Mouse (Mus musculus) retina, embryonic 14.5 days (tissue): ENCODE measurements around the gene Ppme1.

Source experiments
- DNase-seq: peaks from one replicate; pipeline ENCODE4 v3.0.0-alpha.2; 2015; ENCODE audit warnings: low spot score

Ppme1 gene

GRCm38 (mm10) chr7:100371495-100372451 lies at the start of gene Ppme1, which contains the start of gene C2cd3:
Ppme1 (minus strand) TSS chr7:100372307.
C2cd3 (plus strand) TSS chr7:100372233.
- DNase-seq: peak; percentile 99

DNA sequence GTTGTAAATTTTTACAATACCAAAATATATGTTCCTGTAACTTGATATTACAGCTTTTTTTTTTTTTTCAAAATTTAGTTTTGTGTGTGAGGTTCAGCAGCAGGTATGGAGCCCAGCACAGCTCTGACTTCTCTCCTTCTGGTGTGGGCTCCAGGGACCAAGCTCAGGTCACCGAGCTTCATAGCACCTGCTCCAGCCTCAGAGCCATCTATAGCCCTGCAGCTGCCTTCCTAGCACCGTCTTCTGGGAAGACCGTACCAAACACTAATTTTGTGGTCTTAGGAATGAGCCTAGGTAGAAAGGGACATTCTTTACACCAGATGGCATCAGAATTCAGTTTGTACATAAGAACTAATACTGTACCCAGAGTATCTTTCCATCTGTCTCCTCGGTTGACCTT lies 36.6 kb upstream of the Ppme1 start:
- DNase-seq: no peak

DNA sequence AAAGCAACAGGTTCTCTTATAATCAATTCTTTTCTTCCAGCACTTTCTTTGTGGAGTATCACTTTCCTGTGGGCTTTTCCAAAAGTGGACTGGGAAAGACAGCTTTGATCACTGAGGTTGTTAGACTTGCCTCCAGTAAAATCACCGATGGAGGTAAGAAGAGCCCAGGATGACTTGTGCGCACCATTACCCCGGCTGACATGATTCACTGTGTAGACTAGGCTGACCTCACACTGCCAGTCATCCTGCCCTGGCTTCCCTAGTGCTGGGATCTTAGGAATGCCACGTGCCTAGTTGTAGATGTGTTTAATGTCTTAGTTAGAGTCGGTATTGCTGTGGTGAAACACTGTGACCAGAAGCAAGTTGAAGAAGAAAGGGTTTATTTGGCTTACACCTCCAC lies 35.6 kb upstream of the Ppme1 start:
- DNase-seq: no peak

GRCm38 (mm10) chr7:100402715-100403114 lies 30.6 kb upstream of the Ppme1 start:
- no peak for DNase-seq

GRCm38 (mm10) chr7:100400899-100401539 lies 28.9 kb upstream of the Ppme1 start:
- no peak for DNase-seq

DNA sequence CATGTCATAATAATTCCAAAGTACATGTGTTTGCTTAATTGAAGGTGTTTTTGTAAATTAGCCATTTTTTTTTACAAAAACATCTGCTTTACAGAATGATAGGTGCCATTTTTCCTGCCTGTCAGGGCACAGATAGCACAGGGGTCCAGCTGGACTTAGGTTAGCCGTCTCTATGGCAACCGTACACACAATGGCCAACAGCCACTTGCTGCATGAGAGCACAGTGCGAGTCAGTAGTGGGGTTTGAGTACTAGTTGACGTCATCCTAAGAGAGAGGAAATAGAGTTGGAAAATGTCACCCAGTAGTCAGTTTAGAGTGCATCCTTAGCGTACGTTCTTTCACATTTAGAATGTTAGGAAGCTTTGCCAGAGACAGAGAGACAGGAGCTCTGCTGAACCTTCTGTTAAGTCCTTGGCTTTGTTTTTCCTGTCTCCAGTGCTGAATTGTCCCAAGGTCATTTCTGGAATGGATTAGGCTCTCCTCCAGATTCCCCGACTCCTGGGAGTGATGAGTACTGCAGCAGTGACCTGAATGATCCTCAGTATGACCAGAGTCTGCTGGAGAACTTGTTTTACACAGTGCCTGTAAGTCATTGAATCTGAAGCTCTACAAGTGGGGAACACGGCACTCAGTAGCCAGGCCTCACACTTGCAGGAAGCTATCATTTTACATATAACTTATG lies 27.3 kb upstream of the Ppme1 start:
- peak; percentile 25 for DNase-seq

- DNase-seq: peak; percentile 38
These were observed 20.2 kb upstream of the Ppme1 start for GRCm38 (mm10) chr7:100392265-100392664.

DNA sequence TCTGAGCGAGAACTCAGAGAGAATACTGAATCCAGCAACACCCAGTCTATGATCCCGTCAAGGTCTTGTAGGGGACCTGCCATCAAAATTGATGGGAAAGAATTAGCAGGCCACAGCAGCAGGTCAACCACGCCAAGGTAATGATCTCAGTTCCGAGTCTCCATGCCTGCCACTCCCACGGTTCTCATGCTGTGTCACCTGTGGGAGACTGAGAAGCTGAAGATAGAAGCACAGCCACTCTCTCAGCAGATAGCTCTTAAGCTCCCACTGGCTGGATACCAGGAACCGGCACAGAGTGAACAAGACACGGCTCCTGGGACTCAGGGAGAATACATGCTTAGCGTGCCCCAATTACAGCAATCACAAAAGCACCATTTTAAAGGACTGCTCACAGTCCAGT lies 18.1 kb upstream of the Ppme1 start:
- no peak for DNase-seq

GRCm38 (mm10) chr7:100388174-100388573 lies 16.1 kb upstream of the Ppme1 start:
- no peak for DNase-seq

GRCm38 (mm10) chr7:100383207-100383606 lies 11.1 kb upstream of the Ppme1 start:
- no peak for DNase-seq

DNA sequence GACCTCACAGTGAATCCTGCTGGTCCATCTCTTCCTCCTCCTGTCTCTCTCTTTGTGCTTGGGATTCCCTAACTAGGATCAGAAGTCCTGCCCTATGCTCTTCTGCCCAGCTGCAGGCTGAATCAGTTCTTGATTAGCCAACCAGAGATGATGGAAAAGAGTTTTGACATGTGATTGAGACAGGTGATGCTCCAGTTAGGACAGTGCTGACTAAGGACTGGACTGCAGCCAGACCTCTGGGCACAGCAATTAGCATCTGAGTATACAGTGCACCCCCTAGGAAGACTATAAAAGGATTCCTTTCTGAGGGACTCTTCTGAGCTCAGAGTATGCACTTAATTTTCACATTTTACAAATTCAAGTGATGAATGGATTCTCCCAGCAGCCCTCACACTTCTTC lies 9.1 kb upstream of the Ppme1 start:
- no peak for DNase-seq

GRCm38 (mm10) chr7:100378257-100378656 lies 6.2 kb upstream of the Ppme1 start:
- DNase-seq: no peak

- DNase-seq: no peak
These were observed 409 bp upstream of the Ppme1 start for GRCm38 (mm10) chr7:100372452-100372980.

DNA sequence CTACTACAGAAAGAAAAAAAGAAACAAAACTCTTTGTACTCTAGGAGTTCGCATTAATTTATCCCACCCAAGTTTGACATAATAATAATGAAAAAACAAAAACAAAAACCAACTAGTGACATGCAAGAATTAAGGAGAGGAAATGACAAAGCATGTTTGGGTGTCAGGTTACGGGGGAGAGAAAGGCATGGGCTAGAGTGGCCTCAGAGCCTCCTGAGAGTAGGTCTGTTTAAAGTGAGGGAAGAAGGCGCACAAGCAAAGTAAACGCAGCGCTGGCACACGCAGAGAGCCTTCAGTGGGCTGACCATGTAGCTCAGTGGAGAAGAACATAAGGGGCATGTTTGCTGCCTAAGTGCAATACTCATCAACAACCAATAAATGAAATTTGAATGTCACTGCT lies 7.2 kb downstream of the Ppme1 start:
- DNase-seq: no peak

DNA sequence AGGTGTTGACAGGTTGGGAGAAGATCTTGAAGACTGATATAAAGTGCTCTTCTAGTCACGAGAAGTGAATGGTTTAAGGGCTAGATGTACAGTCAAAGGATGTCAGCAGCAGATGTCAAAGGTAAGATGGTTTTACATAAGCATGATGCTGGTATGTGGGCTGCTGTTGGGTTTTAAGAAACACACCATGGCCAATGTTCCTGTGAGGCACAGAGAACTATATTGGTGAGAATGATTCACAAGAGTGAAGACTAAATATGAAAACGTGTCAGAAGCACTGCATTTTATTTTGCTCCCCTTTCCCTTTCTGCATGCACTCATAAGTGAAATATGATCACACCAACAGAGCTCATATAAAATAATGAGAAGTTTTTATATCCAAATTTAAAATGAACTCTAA lies 8.9 kb downstream of the Ppme1 start:
- DNase-seq: no peak

DNA sequence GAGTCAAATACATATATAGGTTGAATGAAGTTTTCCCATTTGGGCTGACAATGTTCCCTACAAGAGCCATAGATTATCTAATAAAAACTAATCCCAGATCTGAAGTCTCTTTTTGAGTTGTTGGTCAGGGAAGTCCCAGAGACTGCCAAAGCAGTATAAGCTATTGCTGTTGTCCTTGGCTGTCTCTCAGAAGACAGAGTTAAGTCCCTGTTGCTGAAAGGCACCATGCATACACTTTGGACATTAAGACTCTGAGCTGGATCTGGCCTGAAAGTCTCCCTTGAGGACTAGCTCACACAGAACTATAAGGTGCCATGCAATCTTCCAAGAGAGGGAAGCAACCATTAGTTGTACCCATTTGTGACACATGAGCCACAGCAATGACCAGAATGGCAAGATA lies 14.3 kb downstream of the Ppme1 start:
- no peak for DNase-seq

GRCm38 (mm10) chr7:100356768-100357167 lies 15.3 kb downstream of the Ppme1 start:
- no peak for DNase-seq

DNA sequence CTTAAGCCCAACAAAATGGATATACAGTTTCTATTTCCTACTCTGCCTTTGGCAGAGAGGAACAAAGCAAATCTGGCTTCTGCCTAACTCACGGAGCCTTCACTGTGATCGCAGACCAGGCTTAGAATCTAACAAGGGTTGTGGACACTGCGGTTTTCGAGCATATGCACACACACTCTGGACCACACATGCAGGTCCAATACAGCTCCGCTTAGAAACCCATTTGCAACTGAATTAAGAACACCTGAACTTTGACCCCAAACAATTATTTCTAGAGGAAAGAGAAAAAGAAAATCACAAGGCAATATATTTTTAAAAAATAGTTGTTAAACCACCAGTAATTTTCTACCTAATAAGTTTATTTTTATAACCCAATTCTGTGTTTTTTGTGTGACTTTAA lies 15.8 kb downstream of the Ppme1 start:
- no peak for DNase-seq

GRCm38 (mm10) chr7:100354984-100355383 lies 17.1 kb downstream of the Ppme1 start:
- DNase-seq: no peak

DNA sequence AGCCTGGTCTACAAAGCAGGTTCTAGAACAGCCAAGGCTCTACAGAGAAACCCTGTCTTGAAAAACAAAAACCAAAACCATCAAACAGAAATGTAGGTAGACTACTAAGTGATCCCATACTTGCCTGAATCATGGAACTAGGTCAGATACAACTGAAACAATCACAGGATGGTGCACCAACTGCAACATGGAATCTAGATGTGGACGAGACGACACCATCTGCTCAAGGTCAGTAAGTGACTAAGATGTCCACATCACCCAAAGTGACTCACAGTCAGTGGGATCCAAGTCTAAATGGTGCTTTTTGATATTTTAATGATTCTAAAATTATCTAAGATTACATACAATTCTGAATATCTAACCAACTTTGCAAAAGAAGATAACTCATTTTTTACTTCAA lies 36.2 kb downstream of the Ppme1 start:
- no peak for DNase-seq

DNA sequence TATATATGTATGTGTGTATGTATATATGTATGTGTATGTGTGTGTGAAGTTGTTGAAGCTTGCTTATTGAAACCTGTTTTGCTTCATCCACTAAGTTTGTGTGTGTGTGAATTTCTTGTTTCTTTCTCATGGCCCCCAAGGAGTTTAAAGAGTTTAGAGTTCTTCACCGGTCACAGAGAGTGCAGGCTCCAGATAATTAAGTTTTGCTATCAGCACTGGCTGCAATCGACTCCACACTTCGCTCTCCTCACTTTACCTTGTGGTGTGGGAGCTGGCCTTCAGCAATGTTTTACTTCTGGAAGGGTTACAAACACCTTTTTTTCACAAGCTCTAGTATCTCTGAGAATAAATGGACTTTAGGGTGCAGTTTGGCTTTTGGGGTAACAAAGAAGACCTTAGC lies 40.8 kb downstream of the Ppme1 start:
- DNase-seq: no peak

- no peak for DNase-seq
These were observed 43.5 kb downstream of the Ppme1 start for GRCm38 (mm10) chr7:100328636-100329035.
